12 mouse cellular contexts compared by ENCODE assay signal in genomic region chr6:99008565-99008964, GRCm38 (mm10).
DNase-seq lines count a peak whose midpoint lies in the region; ATAC-seq and TF ChIP-seq lines count a peak whose summit lies in the region.
"Had no signal": no experiment of that assay in that cellular context is flagged by ENCODE, and none has a peak within 500 bp of the region (broad histone marks: within the 10 kb centered on the region; RNA-seq: fewer than 3 reads in every experiment).

No protein-coding gene starts in this region.

- TF ChIP-seq POLR2A in cortical plate, adult 2 months (IDR thresholded peaks at IDR 0.05; ENCODE audit: extremely low read depth, insufficient read depth, low read length), result no peak

- H3K9me3 ChIP-seq in forebrain, postnatal 0 days (ENCODE audit: low read length), result no peaks in the 10 kb centered on the region
- peaks cover 8% of the 10 kb centered on the region for H3K9me3 ChIP-seq in forebrain, embryonic 10.5 days
- H3K9me3 ChIP-seq in liver, embryonic 14.5 days (ENCODE audit: control insufficient read depth, low read length), result no peaks in the 10 kb centered on the region
- 0 out of 2 replicates have a peak, but pooled peaks cover 3% of the 10 kb centered on the region for H3K9me3 ChIP-seq in liver, embryonic 12.5 days (replicated peaks)
- no peaks in the 10 kb centered on the region for H3K9me3 ChIP-seq in E14TG2a.4 (ENCODE audit: low read length)
- H3K9me3 ChIP-seq in midbrain, embryonic 13.5 days, result no peaks in the 10 kb centered on the region

- peak; percentile 47 for TF ChIP-seq CTCF in forebrain, postnatal 0 days (IDR thresholded peaks at IDR 0.05; ENCODE audit: low read depth)
- TF ChIP-seq CTCF in liver, embryonic 14.5 days (IDR thresholded peaks at IDR 0.05; ENCODE audit: low read depth), result peak; percentile 68
- peak; percentile 67 for TF ChIP-seq CTCF in E14TG2a.4 (conservative IDR thresholded peaks at IDR 0.05; ENCODE audit: low read length)
- 0 out of 2 replicates have a peak, but pooled peaks have one; percentile 13 for TF ChIP-seq CTCF in cortical plate, adult 2 months (IDR thresholded peaks at IDR 0.05; ENCODE audit: extremely low read depth, insufficient read depth, low read length)

- H3K4me3 ChIP-seq in forebrain, postnatal 0 days (ENCODE audit: low read depth, low read length), result no peak overlapping the region
- H3K4me3 ChIP-seq in forebrain, embryonic 10.5 days, result no peak overlapping the region
- H3K4me3 ChIP-seq in liver, embryonic 14.5 days (ENCODE audit: insufficient read depth in 1 of 2, low read depth in 2 of 2, low read length in 2 of 2), result no peak overlapping the region
- no peak overlapping the region for H3K4me3 ChIP-seq in liver, embryonic 12.5 days
- no peak overlapping the region for H3K4me3 ChIP-seq in E14TG2a.4 (replicated peaks; ENCODE audit: low read length)
- no peak overlapping the region for H3K4me3 ChIP-seq in cortical plate, adult 2 months (ENCODE audit: insufficient read depth, low read length)
- H3K4me3 ChIP-seq in midbrain, embryonic 13.5 days (replicated peaks), result no peak overlapping the region
- H3K4me3 ChIP-seq: kidney, embryonic 15.5 days; limb, embryonic 13.5 days had no signal

- H3K27ac ChIP-seq in forebrain, postnatal 0 days (ENCODE audit: low read depth, low read length), result no peak overlapping the region
- no peak overlapping the region for H3K27ac ChIP-seq in forebrain, embryonic 10.5 days
- H3K27ac ChIP-seq in liver, embryonic 14.5 days, result no peak overlapping the region
- no peak overlapping the region for H3K27ac ChIP-seq in liver, embryonic 12.5 days
- H3K27ac ChIP-seq in cortical plate, adult 2 months (ENCODE audit: insufficient read depth, low read length), result no peak overlapping the region
- H3K27ac ChIP-seq in midbrain, embryonic 13.5 days, result no peak overlapping the region
- H3K27ac ChIP-seq: kidney, embryonic 15.5 days; limb, embryonic 13.5 days had no signal

- no peak for ATAC-seq in forebrain, postnatal 0 days
- ATAC-seq in liver, embryonic 14.5 days (ENCODE audit: insufficient read depth), result no peak
- no peak for ATAC-seq in liver, embryonic 12.5 days
- no peak for ATAC-seq in midbrain, embryonic 13.5 days
- ATAC-seq in inflammation-experienced regulatory T-cells, adult 6 months, result no peak

- H3K9ac ChIP-seq in forebrain, postnatal 0 days, result no peak overlapping the region
- no peak overlapping the region for H3K9ac ChIP-seq in liver, embryonic 14.5 days (replicated peaks)
- no peak overlapping the region for H3K9ac ChIP-seq in liver, embryonic 12.5 days
- no peak overlapping the region for H3K9ac ChIP-seq in midbrain, embryonic 13.5 days (replicated peaks)
- H3K9ac ChIP-seq: kidney, embryonic 15.5 days; limb, embryonic 13.5 days had no signal

- no peak for TF ChIP-seq EP300 in liver, embryonic 14.5 days (IDR thresholded peaks at IDR 0.05; ENCODE audit: low read depth)

- no peaks in the 10 kb centered on the region for H3K4me1 ChIP-seq in forebrain, postnatal 0 days (ENCODE audit: insufficient read depth)
- H3K4me1 ChIP-seq in forebrain, embryonic 10.5 days, result peaks cover 63% of the 10 kb centered on the region
- H3K4me1 ChIP-seq in liver, embryonic 14.5 days (replicated peaks; ENCODE audit: control insufficient read depth in 2 of 2, insufficient read depth in 2 of 2, low read length in 1 of 2), result peaks cover 0 to 20% of the 10 kb centered on the region in 2 experiments; a peak in 2 of 4 replicates
- peaks cover 27% of the 10 kb centered on the region for H3K4me1 ChIP-seq in liver, embryonic 12.5 days
- peaks cover 92% of the 10 kb centered on the region for H3K4me1 ChIP-seq in E14TG2a.4 (replicated peaks; ENCODE audit: low read depth, low read length)
- 0 out of 2 replicates have a peak, but pooled peaks cover 2% of the 10 kb centered on the region for H3K4me1 ChIP-seq in cortical plate, adult 2 months (ENCODE audit: control insufficient read depth, insufficient read depth, low read length)
- H3K4me1 ChIP-seq in midbrain, embryonic 13.5 days (replicated peaks), result peaks cover 54% of the 10 kb centered on the region

- H3K36me3 ChIP-seq in forebrain, postnatal 0 days (ENCODE audit: insufficient read depth), result no peaks in the 10 kb centered on the region; the same call in 1 of the 2 replicates
- peaks cover 54% of the 10 kb centered on the region for H3K36me3 ChIP-seq in forebrain, embryonic 10.5 days (replicated peaks)
- H3K36me3 ChIP-seq in liver, embryonic 14.5 days (replicated peaks; ENCODE audit: control insufficient read depth, insufficient read depth, low read depth), result no peaks in the 10 kb centered on the region; the same call in 1 of the 2 replicates
- H3K36me3 ChIP-seq in liver, embryonic 12.5 days, result peaks cover 44% of the 10 kb centered on the region
- H3K36me3 ChIP-seq in E14TG2a.4 (ENCODE audit: insufficient read depth, low read length), result peaks cover 87% of the 10 kb centered on the region
- H3K36me3 ChIP-seq in midbrain, embryonic 13.5 days, result peaks cover 22% of the 10 kb centered on the region

- no peaks in the 10 kb centered on the region for H3K27me3 ChIP-seq in forebrain, postnatal 0 days (ENCODE audit: insufficient read depth, low read length)
- H3K27me3 ChIP-seq in forebrain, embryonic 10.5 days (ENCODE audit: poor library complexity, severe bottlenecking), result peaks cover 29% of the 10 kb centered on the region
- H3K27me3 ChIP-seq in liver, embryonic 14.5 days (ENCODE audit: control insufficient read depth, insufficient read depth, low read length), result no peaks in the 10 kb centered on the region
- no peaks in the 10 kb centered on the region for H3K27me3 ChIP-seq in liver, embryonic 12.5 days (replicated peaks)
- no peaks in the 10 kb centered on the region for H3K27me3 ChIP-seq in E14TG2a.4 (ENCODE audit: insufficient read depth, low read length)
- no peaks in the 10 kb centered on the region for H3K27me3 ChIP-seq in midbrain, embryonic 13.5 days
- H3K27me3 ChIP-seq: kidney, embryonic 15.5 days had no signal

- H3K4me2 ChIP-seq in forebrain, postnatal 0 days (ENCODE audit: low read depth), result no peak overlapping the region
- no peak overlapping the region for H3K4me2 ChIP-seq in liver, embryonic 14.5 days (ENCODE audit: low read depth)
- H3K4me2 ChIP-seq in liver, embryonic 12.5 days, result no peak overlapping the region
- H3K4me2 ChIP-seq in midbrain, embryonic 13.5 days (replicated peaks), result no peak overlapping the region
- H3K4me2 ChIP-seq: kidney, embryonic 15.5 days; limb, embryonic 13.5 days had no signal

- WGBS in forebrain, postnatal 0 days, result 98% methylated on average over 1 of the region's 1 CpGs
- WGBS in forebrain, embryonic 10.5 days, result 100% methylated on average over 1 of the region's 1 CpGs
- 80% methylated on average over 1 of the region's 1 CpGs for WGBS in liver, embryonic 14.5 days (ENCODE audit: insufficient replicate concordance)
- 74% methylated on average over 1 of the region's 1 CpGs for WGBS in liver, embryonic 12.5 days (ENCODE audit: insufficient replicate concordance)
- 97% methylated on average over 1 of the region's 1 CpGs for WGBS in midbrain, embryonic 13.5 days

- no peak for DNase-seq in forebrain, postnatal 0 days
- no peak for DNase-seq in forebrain, embryonic 10.5 days (ENCODE audit: extremely low spot score, low spot score)
- no peak for DNase-seq in liver, embryonic 14.5 days (ENCODE audit: low read depth in 3 of 3, low spot score in 3 of 3)
- DNase-seq: heart, adult 18-20 months; right cerebral cortex, postnatal 25 days had no signal

Comparison
In these comparisons a context has a peak if more than half of its experiments do, and no peak if none do; other contexts are left out.
1. CTCF ChIP-seq: peak in every context shown above with its lines; median percentile 68 in liver, embryonic 14.5 days; 67 in E14TG2a.4; 47 in forebrain, postnatal 0 days; 13 in cortical plate, adult 2 months.